Mouse (Mus musculus) stomach, postnatal 0 days (tissue): ENCODE results near the gene Gm5941. TPM values are rescaled to one million over a fixed set of nuclear protein-coding genes. Genes with fewer than 3 reads are reported as not detected.
A peak's percentile ranks its signal among the peaks of the same experiment; 100 is the strongest.
"Not testable (repeated sequence)": the region's sequence is repeated elsewhere in the genome, so short reads cannot be mapped to it uniquely, and the experiment has no call there.

Source experiments
- ATAC-seq: fragments of 200-750 bp; cut with Nextera tagmentation; 2 replicates; pipeline ENCODE4 v1.8.0; 2017; ENCODE audit not compliant: low FRiP score, low TSS enrichment
- DNase-seq: peaks from one replicate; pipeline ENCODE4 v3.0.0-alpha.2; 2016; ENCODE audit warnings: low spot score
- H3K27ac ChIP-seq: fragments of 300-500 bp; sonication (generic); replicated peaks from 2 replicates; pipeline ENCODE4 v1.5.1; 2014; ENCODE audit warnings: mild to moderate bottlenecking, control low read depth
- H3K27me3 ChIP-seq: fragments of 300-500 bp; sonication (generic); 2 replicates; pipeline ENCODE4 v1.6.1; 2014; ENCODE audit warnings: low read length; ENCODE audit not compliant: control insufficient read depth, insufficient read depth
- H3K36me3 ChIP-seq: fragments of 300-500 bp; sonication (generic); 2 replicates; pipeline ENCODE4 v1.6.1; 2014; ENCODE audit warnings: low read length, mixed read lengths; ENCODE audit not compliant: control insufficient read depth, insufficient read depth
- H3K4me1 ChIP-seq: fragments of 300-500 bp; sonication (generic); replicated peaks from 2 replicates; pipeline ENCODE4 v1.6.1; 2014; ENCODE audit warnings: antibody characterized with exemption; ENCODE audit not compliant: control insufficient read depth, insufficient read depth
- H3K4me2 ChIP-seq: fragments of 300-500 bp; sonication (generic); replicated peaks from 2 replicates; pipeline ENCODE4 v1.6.1; 2014; ENCODE audit warnings: low read depth, mild to moderate bottlenecking, control low read depth, moderate library complexity
- H3K4me3 ChIP-seq: fragments of 300-500 bp; sonication (generic); 2 replicates; pipeline ENCODE4 v1.5.1; 2014; ENCODE audit warnings: low read depth, low read length, control low read depth
- H3K9ac ChIP-seq: fragments of 300-500 bp; sonication (generic); 2 replicates; pipeline ENCODE4 v1.6.1; 2014; ENCODE audit warnings: mild to moderate bottlenecking, low read length, control low read depth, mixed read lengths
- H3K9me3 ChIP-seq: fragments of 300-500 bp; sonication (generic); 2 replicates; pipeline ENCODE4 v1.6.1; 2016; ENCODE audit warnings: low read length; ENCODE audit not compliant: control insufficient read depth
- CTCF ChIP-seq: IDR thresholded peaks from 2 replicates; pipeline ENCODE4 v1.5.1; 2016; ENCODE audit warnings: antibody characterized with exemption, low read depth, mild to moderate bottlenecking, moderate library complexity
- EP300 ChIP-seq: optimal IDR thresholded peaks from 2 replicates; pipeline ENCODE3; 2016; ENCODE audit warnings: antibody characterized with exemption
- WGBS: fragments of 180-500 bp; shearing (Covaris S2); extraction: QIAGEN DNeasy Blood & Tissue Kit; methylation state at CpG from one replicate; pipeline ENCODE4 v1.1.7; 2014; 5-methylcytosine and 5-hydroxymethylcytosine counted together
- polyA plus RNA-seq: library from polyadenylated mRNA; unstranded; fragments of >200 nt; fragmentation: Nextera tagmentation; extraction: Ambion mirVana; gene quantifications from 2 replicates; pipeline ENCODE4 v1.2.1, GENCODE M21; 2015

Gm5941 gene
- polyA plus RNA-seq = not detected in 2 replicates

- not testable (repeated sequence) for H3K27ac ChIP-seq, H3K9ac ChIP-seq, H3K9me3 ChIP-seq, H3K36me3 ChIP-seq, DNase-seq, H3K4me3 ChIP-seq, H3K27me3 ChIP-seq, ATAC-seq, H3K4me2 ChIP-seq, H3K4me1 ChIP-seq
- 82% methylated on average over 4 of the region's 4 CpGs for WGBS
Measured at GRCm38 (mm10) chrX:92489649-92490048, at the start of gene Gm5941. Gene Gm5941 (plus strand): TSS chrX:92489949.

GRCm38 (mm10) chrX:92460496-92460895 is 29.3 kb upstream of the Gm5941 start:
- Histone ChIP-seq H3K36me3 (no peaks in the 10 kb centered on the region), H3K27ac (no peak overlapping the region), H3K9ac (no peak overlapping the region), H3K4me3 (no peak overlapping the region), H3K4me1 (no peaks in the 10 kb centered on the region), H3K27me3 (no peaks in the 10 kb centered on the region), H3K4me2 (no peak overlapping the region), H3K9me3 (no peaks in the 10 kb centered on the region)
- no peak for DNase-seq
- no peak for ATAC-seq
- WGBS = 33% methylated on average over 3 of the region's 3 CpGs
- peak; percentile 43 for TF ChIP-seq CTCF
- no peak for TF ChIP-seq EP300

DNA sequence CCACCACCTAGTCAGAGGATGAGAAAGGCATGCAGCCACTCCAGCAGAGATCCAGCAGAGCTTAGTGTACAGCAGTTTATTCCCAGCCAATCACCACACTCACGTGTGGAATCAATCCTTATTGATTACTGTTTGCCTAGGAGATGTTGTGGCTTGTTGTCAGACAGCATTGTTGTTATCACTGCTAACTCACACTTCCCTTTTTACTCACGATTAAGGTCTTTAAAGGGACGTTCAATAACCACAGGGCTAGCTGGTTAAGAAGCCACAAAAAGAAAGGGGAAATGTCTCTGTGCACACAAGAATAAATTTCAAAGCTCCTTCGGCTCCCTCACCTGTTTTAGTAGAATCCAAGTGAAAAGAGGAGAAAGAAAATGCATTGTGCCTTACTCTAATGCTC is 25.0 kb upstream of the Gm5941 start:
- DNase-seq (no peak), ATAC-seq (no peak)
- Histone ChIP-seq H3K36me3 (no peaks in the 10 kb centered on the region), H3K9me3 (no peaks in the 10 kb centered on the region), H3K27me3 (no peaks in the 10 kb centered on the region), H3K4me3 (no peak overlapping the region), H3K4me1 (no peaks in the 10 kb centered on the region), H3K27ac (no peak overlapping the region), H3K9ac (no peak overlapping the region), H3K4me2 (no peak overlapping the region)
- TF ChIP-seq EP300 (no peak), CTCF (no peak)
- WGBS = 40% methylated on average over 4 of the region's 4 CpGs

DNA sequence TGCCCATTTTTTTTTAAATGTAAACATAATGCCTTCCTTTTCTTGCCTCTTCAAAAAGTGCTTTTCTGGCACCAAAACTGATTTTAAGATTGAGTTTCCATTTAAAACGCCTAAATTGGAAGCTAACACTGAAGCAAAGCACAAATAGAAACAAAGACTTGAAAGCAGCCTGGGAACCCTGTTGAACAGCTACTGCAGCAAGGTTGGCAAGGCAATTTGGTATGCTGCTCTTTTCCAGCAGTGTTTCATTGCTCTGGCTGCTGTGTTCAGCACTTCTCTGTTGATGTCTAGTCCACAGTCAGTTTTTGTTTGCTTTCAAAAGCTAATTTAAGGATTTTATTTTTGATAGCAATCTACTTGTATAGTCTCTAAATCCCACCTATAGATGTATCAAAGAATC is 8.5 kb downstream of the Gm5941 start:
- Histone ChIP-seq H3K9ac (no peak overlapping the region), H3K27ac (no peak overlapping the region), H3K36me3 (no peaks in the 10 kb centered on the region), H3K4me1 (no peaks in the 10 kb centered on the region), H3K4me3 (no peak overlapping the region), H3K27me3 (no peaks in the 10 kb centered on the region), H3K9me3 (no peaks in the 10 kb centered on the region), H3K4me2 (no peak overlapping the region)
- DNase-seq (no peak), ATAC-seq (no peak)
- 33% methylated on average over 1 of the region's 1 CpGs for WGBS
- TF ChIP-seq EP300 = no peak
- no peak for TF ChIP-seq CTCF

DNA sequence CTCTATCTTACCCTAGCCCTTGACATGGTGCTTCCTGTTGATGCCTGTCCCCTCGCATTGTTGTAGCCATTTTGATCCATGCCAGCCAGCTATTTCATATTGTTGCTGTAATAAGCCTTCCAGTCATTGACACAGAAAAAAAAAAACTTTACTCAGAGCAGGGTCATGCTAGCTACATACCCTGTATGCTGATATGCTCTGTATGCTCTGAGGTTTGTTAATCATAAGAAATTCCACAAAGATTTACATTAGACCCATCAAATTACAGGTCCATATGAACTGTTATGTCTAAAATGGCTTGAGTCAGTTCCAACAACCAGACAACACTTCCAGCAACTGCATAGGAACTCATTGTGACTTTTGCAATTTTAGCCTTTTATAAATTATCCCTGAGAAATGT is 38.1 kb downstream of the Gm5941 start:
- Histone ChIP-seq H3K27me3 (no peaks in the 10 kb centered on the region), H3K36me3 (no peaks in the 10 kb centered on the region), H3K4me2 (no peak overlapping the region), H3K9me3 (no peaks in the 10 kb centered on the region), H3K4me1 (no peaks in the 10 kb centered on the region), H3K27ac (no peak overlapping the region), H3K4me3 (no peak overlapping the region), H3K9ac (no peak overlapping the region)
- DNase-seq (no peak), ATAC-seq (no peak)
- TF ChIP-seq EP300 (no peak), CTCF (no peak)
- WGBS = 76% methylated on average over 1 of the region's 1 CpGs

Other genes starting within 250 kb of the Gm5941 start
- not detected in 2 replicates for gene Mageb18, start 109.6 kb downstream of the Gm5941 start, polyA plus RNA-seq